Mouse (Mus musculus) gastrocnemius, postnatal 10 days (tissue): ENCODE results near the gene Large2. TPM values are rescaled to one million over a fixed set of nuclear protein-coding genes. Genes with fewer than 3 reads are reported as not detected.
A peak's percentile ranks its signal among the peaks of the same experiment; 100 is the strongest.

ENCODE experiments used
- DNase-seq: peaks from one replicate; pipeline ENCODE4 v3.0.0; 2021; ENCODE audit warnings: mixed read lengths
- total RNA-seq, 2 experiments: library from RNA; stranded (reverse); gene quantifications; 2 replicates each; pipeline ENCODE4 v1.2.3; 2021

The Large2 gene
- total RNA-seq, 2 experiments from 2014 or later = 0.40 to 0.70 TPM

DNA sequence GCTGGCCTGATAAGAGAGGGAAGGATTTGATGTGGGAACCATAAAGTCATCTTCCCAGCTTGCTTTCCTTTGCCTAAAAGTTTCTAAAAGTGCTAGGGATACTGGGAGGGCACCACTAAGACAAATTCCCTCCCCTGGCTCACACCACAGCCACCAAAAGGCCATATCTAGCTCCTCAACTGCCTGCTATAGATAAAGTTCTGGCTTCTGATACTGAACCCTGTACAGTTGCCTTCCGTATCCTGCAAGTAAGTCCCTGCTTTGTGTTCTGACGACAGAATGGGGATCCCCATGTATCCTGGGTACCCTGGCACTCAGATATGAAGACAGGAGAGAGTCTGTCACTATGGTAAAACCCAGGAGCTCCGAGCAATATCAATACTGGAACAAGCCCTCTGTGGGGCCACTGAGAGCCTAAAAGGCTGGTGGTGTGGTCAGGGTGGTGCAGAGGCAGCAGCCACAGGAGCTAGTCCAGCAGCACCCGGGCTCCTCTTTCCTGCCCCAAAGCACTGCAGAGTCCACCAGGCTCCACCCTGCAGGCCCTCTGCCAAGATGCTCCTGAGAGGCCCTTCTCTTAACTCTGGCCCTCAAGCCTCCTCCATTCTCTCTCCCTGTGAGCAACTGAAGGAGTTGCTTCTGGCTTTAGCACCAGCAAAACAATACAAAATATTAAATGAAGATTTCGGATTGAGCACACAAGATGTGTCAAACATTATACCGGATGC is 15.7 kb upstream of the Large2 start:
- peak; percentile 55 for DNase-seq

DNA sequence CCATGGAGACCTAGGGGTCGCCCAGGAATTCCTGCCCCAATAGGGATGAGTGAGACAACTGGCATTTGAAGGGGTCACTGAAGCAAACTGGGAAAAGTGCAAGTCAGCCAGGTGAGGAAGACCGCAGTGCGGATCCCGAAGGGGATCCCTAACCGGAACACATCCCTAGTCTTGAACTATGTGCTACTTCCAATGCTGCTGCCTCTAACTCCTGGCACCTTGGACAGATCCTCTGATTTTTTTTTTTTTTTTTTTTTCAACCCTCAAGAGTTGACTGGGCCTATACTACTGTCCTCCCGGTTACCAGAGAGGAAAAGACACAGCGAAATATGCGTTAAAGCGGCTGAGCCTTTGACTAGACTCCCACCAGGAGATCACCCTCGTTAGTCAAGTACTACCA is 15.0 kb upstream of the Large2 start:
- DNase-seq = no peak

DNA sequence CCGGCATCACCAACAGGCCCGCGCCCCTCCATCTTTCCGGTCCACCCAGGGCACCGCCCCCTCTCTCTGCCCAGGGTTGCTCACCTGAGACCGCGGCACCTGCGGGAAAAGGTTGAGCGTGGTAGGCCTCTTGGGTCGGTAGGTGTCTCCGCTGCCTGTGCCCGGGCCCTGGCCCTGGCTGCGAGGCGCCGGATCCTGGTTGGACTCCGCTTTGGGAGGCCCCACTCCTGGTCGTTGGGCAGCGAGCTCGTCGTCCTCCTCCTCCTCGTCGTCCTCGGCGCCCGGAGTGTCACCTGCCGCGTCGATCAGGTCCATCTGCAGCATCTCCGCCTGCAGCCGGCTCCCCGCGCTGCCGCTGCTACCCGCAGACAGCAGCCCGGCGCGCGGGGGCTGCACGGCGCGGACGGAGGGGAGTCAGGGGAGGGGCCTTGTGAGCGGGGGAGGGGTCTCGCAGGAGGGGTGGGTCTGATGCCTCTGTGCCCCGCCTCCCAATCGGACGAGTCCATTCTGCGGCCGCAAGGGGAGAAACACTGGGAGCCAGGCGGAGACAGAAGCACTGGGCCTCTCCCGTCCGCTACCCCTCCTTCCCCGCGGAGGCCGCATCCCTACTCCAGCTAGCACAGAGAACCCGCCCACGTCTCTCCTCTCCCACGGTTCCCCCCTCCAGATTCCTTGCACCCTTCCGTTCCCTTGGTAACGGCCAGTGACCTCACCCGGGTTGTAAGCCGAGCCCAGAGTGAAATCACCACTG is 14.4 kb upstream of the Large2 start:
- DNase-seq = peak; percentile 69

DNA sequence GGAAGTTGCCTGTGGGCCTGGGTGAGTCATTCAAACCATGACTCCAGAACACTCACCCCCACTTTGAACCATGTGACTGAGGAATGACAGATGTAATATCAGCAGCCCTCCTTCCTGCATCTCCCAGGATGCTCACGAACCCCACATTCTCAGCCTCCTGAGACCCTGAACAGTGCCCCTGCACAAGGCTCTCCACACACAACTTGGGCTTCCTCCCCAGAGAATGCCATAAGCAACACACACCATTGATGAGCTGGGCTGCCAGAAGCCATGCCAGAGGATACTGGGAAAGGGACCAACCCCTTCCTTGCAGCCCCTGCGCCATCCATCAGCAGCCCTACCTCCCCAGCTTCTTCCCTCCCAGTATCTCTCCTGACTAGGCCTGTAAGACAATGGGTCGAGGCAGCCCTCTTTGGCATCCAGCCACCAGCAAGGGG is 13.4 kb upstream of the Large2 start:
- no peak for DNase-seq

DNA sequence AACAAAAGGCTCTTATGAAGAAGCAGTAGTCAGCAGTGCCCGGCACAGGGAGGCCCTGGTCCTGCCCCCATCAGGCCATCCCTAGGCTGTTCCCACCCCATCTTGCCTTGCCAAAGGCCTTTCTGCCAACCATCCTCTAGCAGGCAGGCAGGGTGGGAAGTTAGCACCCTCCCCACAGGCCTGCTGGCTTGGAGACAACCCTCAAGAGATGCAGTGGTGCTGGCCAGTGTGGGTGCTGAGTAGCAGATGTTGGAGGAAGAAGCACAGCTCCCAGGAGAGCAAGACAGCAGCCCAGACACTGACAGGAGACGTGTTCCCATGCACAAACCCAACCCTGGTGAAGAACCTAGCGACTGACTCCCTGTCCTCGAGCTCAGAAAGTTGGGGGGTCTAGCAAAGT is 13.0 kb upstream of the Large2 start:
- DNase-seq = no peak

DNA sequence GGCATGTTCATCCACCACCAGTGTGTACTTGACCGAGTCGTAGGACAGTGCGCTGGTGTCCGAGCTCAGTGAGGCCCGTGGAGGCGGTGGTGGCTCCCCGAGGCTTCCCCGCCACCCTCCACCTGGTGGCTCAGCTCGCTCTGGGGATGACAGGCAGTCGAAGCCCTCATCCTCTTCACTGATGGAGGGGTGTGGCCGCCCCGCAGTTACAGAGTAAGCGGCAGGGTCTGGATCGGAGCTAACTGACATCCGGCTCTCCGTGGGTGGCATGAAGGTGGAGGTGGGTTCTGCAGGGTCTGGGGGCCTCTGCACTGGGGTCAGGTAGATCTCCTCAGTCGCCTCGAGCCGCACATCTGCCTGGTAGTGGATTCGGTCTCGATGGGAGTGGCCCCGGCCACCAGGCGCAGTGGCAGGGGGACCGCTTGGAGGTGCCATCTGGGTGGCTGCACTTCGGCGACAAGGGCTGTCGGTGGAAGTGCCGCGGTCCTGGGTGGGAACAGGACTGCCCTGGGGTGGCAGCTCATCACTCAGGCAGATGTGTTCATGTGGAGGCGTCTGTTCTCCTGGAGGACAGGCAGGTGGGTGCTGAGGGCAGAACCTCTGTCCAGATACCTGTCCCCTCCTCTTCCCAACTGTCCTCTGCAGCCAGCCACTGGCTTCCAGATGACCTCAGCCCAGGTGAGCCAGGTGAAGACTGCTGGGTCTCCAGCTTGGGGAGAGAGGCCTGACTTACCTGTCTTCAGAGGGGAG is 12.3 kb upstream of the Large2 start:
- DNase-seq = no peak

DNA sequence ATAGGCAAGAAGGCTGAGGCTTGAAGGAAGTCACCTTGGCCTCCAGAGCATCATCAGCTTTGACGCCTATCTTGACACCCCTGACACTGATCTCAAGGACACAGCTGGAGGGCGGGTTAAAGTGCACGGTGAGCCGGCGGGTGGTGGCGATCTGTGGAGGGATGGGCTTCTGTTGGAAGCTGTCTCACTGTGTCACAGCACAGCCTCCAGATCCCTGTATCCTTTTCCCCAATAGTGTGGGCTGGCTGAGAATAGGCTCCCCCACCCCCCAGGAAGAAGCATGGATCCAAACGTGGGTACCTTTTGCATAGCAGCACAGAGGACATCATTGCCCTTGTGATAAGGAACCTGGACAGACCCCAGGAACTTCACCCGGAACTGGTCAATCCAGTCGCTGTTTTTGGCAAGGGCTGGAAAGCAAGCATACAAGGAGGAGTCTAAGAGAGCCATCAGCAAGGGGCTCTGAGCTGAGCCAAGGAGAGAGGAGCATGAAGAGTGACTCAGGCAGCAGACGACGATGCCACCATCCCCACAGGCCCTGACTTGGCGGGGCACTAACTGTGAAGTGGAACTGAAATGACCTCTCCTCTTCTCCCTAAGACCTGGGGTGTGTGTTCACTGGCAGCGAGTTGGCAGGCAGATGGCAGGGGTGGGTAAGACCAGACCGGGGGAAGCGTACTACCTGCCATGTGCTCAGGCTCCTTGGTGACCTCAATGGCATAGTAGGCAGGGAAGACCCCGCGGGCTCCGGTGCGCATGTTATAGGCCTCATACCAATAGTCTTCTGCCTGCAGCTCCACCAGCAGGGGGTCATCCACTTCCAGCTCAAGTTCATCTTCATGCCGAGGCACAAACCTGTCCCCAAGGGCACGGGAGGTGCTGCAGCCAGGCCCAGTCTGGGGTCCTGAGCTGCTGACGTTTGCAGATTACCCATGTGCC is 10.7 kb upstream of the Large2 start:
- DNase-seq = no peak

DNA sequence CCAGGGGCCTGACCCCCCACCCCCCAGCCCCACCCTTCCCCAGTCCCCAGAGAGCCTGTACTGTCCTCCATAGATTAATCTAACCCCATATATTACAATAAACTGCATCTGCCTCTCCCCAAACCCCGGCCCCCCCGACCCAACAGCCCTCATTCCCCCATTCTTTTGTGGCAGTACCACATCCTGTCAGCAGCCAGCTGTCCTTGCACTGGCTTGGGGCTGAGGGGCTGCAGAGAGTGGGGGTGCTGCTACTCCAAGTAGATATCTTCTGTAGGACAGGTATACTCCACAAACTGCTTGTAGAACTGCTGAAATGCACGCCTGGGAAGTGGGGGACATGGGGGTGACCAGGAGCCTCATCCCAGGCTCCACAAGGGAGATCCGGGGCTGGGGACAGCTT is 9.4 kb upstream of the Large2 start:
- DNase-seq = no peak

DNA sequence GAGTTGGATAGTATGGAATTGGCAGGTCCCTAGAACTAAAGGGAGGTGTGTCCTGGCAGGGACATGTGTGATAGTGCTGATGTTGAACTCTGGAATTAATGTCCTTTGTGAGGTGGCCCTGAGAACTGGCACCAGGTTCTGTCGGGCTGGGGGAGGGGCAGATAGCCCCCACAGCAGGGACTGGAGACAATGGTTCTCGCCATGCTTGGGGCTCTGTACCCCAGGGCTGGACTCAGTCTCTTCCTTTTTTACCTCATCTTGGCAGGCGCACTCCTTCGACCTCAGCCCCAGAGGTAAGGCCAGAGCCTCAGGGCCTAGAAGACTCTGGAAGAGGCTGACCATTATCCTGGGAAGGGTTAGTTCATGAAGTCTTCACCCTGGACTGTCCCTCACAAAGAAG is 8.1 kb upstream of the Large2 start:
- DNase-seq = no peak

DNA sequence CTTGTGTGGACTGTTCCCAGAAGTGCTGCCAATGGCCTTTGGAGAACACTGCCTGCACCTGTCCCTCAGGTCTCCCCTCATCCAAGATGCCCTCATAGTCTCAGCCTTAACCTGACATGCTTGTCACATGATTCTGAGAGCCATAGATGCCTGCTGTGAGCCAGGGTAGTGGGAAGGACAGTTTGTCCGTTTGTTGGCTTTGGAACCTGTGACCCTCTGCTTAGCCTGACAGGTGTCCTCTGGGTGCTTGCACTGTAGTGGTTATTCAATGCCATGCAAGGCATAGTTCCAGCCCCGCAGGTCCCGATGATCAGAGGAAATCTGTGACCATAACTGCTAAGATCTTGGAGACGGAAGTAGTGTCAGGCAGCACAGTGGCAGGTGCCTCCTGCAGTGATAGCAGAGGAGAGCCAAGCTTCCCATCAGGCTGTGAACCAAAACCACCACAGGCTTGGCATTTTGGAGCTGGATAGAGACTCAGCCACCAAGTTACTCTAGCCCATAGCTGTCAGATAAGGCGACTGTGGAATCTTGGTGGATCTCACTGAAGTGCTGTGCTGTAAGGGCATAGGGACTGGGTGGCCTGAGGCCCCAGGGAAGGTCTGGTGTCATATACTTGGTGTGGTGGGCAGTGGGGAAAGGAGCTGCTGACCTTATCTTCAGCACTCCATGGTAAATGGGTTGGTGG is 7.4 kb upstream of the Large2 start, which contains the start of gene 1700029I15Rik:
Gene 1700029I15Rik, plus strand, starts transcription at position 638 of the 688 bp plus-strand sequence.
- no peak for DNase-seq

DNA sequence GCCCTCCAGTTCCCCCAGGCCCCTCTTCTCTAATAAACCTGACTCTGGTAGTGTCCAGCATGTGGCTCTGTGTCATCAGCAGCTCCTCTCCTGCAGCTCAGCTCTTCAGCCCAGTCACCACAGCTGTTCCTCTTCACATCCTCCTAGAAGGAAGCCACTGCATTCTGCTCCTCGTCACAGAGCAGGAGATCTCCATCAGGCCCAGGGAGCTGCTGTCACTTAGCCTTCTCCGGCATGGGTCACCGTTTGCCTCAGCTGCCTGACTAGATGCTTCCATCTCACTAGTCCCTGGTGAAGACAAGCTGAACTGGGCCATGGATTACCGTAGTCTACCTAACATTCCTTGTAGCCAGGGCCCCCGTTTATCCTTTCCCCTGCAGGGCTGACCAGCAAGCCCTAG is 6.5 kb upstream of the Large2 start:
- DNase-seq = no peak

DNA sequence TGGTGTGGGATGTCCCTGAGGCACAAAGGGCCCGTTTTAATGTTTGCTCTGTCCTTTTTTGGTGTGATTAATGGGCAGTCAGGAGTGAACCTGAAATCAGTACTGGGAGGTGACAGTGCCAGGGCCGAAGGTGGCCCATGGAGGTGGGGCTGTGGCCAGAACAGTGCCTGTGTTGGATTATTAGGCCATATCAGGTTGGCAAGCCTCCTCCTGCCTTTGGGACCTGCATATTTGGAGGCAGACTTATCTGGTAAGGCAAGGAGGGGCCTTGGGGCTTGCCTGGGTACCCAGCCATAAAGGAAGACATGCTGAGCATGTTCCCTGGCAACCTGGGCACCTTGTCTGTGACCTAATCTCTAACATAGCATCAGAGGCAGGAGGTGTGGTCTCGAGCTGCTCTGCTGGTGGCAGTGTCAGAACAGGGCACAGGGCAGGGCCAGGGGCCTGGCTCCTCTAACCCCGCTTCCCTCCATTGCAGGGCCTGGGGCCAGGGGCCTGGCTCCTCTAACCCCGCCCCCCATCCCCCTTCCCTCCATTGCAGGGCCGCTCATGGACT is 5.9 kb upstream of the Large2 start:
- DNase-seq = no peak

DNA sequence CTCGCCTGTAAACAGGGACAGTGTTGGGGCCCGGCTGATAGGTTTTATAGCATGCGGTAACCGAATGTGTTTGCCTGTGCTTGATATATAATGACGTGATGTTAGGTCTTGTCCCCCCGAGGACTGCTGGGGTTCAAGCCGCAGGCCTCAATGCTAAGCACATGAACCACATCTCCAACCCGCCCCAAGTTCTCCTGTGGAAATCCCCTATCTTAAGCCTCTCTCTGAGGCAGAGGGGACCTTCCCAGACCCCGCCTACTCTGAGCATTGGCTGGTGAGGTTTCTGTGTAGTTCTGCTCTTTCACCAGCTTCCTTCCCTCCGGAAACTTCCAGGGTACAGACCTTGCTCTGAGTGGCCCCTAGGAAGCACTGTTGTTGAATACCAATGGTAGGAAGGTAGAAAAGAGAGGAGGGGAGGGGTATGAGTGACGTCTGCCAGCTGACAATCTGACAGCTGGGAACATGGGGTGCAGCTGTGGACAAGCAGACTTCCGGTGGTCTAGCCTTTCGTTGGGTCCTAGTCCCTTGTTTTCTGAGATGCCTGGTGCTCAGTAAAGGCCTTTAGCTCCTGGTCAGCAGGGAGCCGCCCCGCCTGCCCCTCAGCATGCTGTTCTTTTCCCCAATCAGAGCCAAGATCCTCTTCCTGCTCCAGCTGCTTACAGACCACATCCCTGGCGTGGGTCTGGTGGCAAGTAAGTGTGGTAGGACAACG is 5.3 kb upstream of the Large2 start:
- no peak for DNase-seq

DNA sequence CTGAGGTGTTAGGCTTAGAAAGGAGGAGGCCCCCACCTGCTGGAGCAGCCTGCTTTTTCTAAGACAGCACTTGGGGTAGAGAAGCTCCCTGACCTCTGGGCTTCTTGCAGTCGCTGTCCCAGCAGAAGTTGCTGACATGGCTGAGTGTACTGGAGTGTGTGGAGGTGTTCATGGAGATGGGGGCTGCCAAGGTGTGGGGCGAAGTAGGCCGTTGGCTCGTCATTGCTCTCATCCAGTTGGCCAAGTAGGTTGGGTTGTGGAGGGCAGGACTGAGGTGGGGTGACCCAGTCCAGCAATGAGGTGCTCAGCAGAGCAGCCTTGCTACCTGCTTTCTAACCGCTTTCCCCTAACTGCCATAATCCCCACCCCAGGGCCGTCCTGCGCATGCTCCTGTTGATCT is 2.7 kb upstream of the Large2 start:
- DNase-seq = no peak

DNA sequence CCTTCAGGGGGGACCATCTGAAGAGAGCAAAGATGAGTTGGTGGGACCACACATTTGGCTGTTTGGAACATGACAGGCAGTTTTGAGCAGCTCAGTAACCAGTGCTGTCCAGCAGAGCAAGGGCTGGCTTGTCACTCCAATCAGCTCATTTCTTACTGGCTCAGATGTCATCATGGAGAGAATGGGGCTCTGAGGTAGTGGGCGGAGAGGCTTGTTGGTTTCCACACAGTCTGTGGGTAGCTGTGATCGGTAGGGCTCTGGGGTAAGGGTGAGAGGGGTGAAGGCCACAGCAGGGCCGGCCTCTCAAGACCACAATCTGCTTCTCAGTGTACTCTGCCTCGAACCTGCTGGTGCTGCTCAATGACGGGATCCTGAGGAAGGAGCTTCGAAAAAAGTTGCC is 1.6 kb upstream of the Large2 start:
- DNase-seq = no peak

DNA sequence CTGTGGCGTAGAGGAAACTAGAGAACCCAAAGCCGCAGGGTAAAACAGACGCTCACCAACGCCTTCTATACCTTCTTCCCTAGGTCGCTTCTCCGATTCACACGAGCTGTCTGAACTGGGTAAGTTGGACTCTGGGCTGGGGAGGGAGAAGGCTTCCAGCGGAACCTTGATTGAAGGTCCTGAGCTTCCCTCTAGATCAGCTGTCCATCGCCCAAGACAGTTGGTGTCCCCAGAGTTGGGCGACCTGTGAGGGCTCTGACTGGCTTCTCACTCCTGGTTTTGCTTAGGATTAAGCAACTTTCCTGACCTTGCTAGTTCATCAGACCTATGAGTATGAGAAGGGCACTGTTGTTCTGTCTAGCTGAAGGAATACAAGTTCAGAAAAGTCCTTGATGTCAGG is 1.1 kb upstream of the Large2 start:
- no peak for DNase-seq

DNA sequence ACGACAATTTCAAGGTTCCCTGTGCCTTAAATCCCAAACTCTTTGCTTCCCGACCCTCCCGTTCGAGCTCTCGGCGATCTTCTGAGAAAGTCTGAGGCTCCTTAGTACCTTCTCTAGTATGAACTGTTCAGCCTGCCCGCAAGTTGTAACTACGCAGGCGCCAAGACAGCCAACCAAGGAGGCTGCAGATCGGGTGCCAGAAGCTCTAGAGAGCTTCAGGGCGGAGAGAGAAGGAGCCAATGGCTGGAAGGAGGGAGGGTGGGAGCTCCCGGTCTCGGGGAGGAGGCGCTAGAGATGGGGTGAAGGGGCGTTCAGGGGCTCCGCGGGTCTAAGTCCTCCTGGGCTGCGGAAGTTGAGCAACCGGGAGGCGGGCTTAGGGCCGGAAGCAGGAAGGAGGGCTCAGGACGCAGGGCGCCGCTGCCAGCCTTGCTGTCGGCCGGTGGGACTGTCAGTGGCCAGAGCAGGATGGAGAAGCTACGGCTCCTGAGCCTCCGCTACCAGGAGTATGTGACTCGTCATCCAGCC is 492 bp upstream of the Large2 start:
- peak; percentile 90 for DNase-seq

DNA sequence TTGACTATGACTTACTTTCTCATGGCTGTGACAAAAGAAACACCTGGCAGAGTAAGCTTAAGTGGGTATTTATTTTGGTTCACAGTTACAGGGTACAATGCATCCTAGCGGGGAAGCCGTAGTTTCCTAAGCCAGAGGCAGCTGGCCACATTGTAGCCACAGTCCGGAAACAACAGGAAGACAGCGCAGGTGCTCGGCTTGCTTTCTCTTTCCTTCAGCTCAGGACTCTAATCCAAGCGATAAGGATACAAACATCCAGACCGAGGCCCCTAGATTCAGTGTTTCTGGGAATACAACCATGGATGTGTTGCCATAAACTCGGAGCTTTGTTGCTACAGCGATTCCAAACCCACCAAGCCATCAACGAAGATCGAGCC is 1.2 kb downstream of the Large2 start:
- no peak for DNase-seq

DNA sequence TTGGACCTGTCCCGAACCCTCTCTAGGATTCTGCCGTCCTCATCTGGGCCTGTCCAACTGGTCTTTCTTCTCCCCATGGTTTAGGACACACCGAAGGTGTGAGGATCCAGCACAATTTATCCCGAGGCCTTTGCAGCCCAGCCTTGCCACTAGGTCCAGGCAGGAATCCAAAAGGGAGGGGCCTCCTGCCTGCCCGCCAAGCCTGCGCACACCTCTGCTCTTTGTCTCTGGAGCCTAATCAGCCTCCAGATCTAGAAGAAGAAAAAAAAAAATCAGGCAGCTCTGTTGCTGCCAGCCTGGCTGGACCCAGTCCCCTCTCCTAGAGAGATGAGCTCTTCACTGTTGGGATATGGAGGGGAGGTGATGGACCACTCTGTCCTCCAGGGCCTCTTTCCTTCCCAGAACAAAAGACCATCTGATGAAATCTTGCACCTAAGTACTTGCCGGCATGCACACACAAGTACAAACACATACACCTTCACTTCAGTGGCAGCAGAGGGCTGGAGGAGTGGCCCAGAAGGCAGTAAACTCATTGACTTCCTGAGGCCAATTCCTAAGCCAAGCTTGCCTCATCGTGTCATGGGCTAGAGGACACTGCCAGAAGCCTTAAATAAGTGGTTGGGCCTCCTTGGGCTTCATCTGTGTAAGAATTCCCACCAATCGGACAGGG is 1.8 kb downstream of the Large2 start:
- DNase-seq = no peak
